Mouse (Mus musculus) kidney, adult 10 weeks (tissue): ENCODE data around the gene Olfr170. TPM values are rescaled to one million over a fixed set of nuclear protein-coding genes. Genes with fewer than 3 reads are reported as not detected.

Source experiments
- polyA plus RNA-seq: library from polyadenylated mRNA; stranded (reverse); fragments of 350-450 nt; fragmentation: Illumina TruSeq; extraction: RNeasy Lipid Tissue Mini Kit (QIAGEN cat#74804); gene quantifications from one replicate; pipeline ENCODE4 v1.2.3, GENCODE M21; 2014; ENCODE audit warnings: low read depth, low replicate concordance

Olfr170 gene
- polyA plus RNA-seq, result not detected

GRCm38 (mm10) chr16:19611782-19612181, at the start of gene Olfr170:
Gene Olfr170, minus strand, starts transcription at chr16:19611882.

GRCm38 (mm10) chr16:19629816-19630215, 18.1 kb upstream of the Olfr170 start, which contains the start of gene Olfr171:
Gene Olfr171, minus strand, starts transcription at chr16:19629916.

DNA sequence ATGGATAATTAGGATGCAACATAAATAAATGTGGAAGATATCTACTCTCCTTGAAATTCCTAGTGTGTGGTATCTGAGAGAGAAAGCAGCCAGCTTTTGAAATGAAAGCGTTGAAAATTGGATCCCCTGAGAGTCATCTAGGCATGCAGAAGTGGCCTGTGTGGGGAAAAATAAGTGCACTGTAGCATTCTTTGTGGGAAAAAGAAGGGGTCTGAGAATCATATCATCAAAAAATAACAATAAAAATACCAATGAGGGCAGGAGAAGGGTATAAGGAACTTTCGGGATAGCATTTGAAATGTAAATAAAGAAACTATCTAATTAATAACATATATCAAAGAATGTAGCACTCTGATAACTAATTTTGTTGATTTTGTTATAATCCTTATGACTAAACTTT, 40.0 kb downstream of the Olfr170 start, which contains the start of gene Olfr169:
Gene Olfr169, minus strand, starts transcription at position 101 of the 400 bp plus-strand sequence.

Other genes with a start within 250 kb of the Olfr170 start
- not detected for gene Olfr165, start 188.7 kb downstream of the Olfr170 start, polyA plus RNA-seq
- gene Olfr166, start 128.2 kb downstream of the Olfr170 start, polyA plus RNA-seq, result not detected
- gene Olfr167, start 89.6 kb downstream of the Olfr170 start, polyA plus RNA-seq, result not detected
- gene Olfr168, start 76.3 kb downstream of the Olfr170 start, polyA plus RNA-seq, result not detected
- gene Olfr169, start 40.1 kb downstream of the Olfr170 start, polyA plus RNA-seq, result not detected
- not detected for gene Olfr171, start 18.0 kb upstream of the Olfr170 start, polyA plus RNA-seq
- gene Lamp3, start 94.5 kb upstream of the Olfr170 start, polyA plus RNA-seq, result not detected
- gene B3gnt5, start 148.3 kb upstream of the Olfr170 start, polyA plus RNA-seq, result 0.69 TPM